Mouse (Mus musculus): ENCODE results near the gene Elp4. TPM values are rescaled to one million over a fixed set of nuclear protein-coding genes. Genes with fewer than 3 reads are reported as not detected.

Elp4 gene
- polyA plus RNA-seq, 1 experiment from 2014 or later = 67.5 TPM

GRCm38 (mm10) chr2:105854740-105855139 lies 49.6 kb downstream of the Elp4 start:
- Histone ChIP-seq H3K4me1 (no peaks in the 10 kb centered on the region), H3K27ac (replicated peaks) (no peak overlapping the region), H3K9me3 (replicated peaks) (no peaks in the 10 kb centered on the region), H3K36me3 (no peaks in the 10 kb centered on the region), H3K4me3 (no peak overlapping the region), H3K27me3 (ENCODE audit: low read depth, poor library complexity, severe bottlenecking) (no peaks in the 10 kb centered on the region)
- DNase-seq (ENCODE audit: low spot score) = no peak
- 68% methylated on average over 2 of the region's 2 CpGs for WGBS

GRCm38 (mm10) chr2:105852971-105853370 lies 51.4 kb downstream of the Elp4 start:
- Histone ChIP-seq H3K27ac (replicated peaks) (no peak overlapping the region), H3K36me3 (no peaks in the 10 kb centered on the region), H3K4me3 (no peak overlapping the region), H3K4me1 (no peaks in the 10 kb centered on the region), H3K9me3 (replicated peaks) (no peaks in the 10 kb centered on the region), H3K27me3 (ENCODE audit: low read depth, poor library complexity, severe bottlenecking) (no peaks in the 10 kb centered on the region)
- no peak for DNase-seq (ENCODE audit: low spot score)
- 95% methylated on average over 2 of the region's 2 CpGs for WGBS

GRCm38 (mm10) chr2:105851714-105852293 lies 52.6 kb downstream of the Elp4 start:
- H3K4me1 ChIP-seq = no peaks in the 10 kb centered on the region
- no peaks in the 10 kb centered on the region for H3K27me3 ChIP-seq (ENCODE audit: low read depth, poor library complexity, severe bottlenecking)
- no peaks in the 10 kb centered on the region for H3K36me3 ChIP-seq
- no peak overlapping the region for H3K4me3 ChIP-seq
- DNase-seq (ENCODE audit: low spot score) = no peak
- H3K27ac ChIP-seq (replicated peaks) = no peak overlapping the region
- H3K9me3 ChIP-seq (replicated peaks) = no peaks in the 10 kb centered on the region

GRCm38 (mm10) chr2:105843151-105843550 lies 61.2 kb downstream of the Elp4 start:
- peaks cover 8% of the 10 kb centered on the region for H3K36me3 ChIP-seq
- no peak for DNase-seq (ENCODE audit: low spot score)
- H3K4me1 ChIP-seq = no peaks in the 10 kb centered on the region
- 92% methylated on average over 5 of the region's 5 CpGs for WGBS
- no peak overlapping the region for H3K27ac ChIP-seq (replicated peaks)
- H3K27me3 ChIP-seq (ENCODE audit: low read depth, poor library complexity, severe bottlenecking) = peaks cover 21% of the 10 kb centered on the region
- no peak overlapping the region for H3K4me3 ChIP-seq
- no peaks in the 10 kb centered on the region for H3K9me3 ChIP-seq (replicated peaks)

- no peaks in the 10 kb centered on the region for H3K27me3 ChIP-seq (ENCODE audit: low read depth, poor library complexity, severe bottlenecking)
- no peaks in the 10 kb centered on the region for H3K9me3 ChIP-seq (replicated peaks)
- no peaks in the 10 kb centered on the region for H3K4me1 ChIP-seq
- peaks cover 8% of the 10 kb centered on the region; the same call in 1 of the 2 replicates for H3K36me3 ChIP-seq
- no peak overlapping the region for H3K27ac ChIP-seq (replicated peaks)
- DNase-seq (ENCODE audit: low spot score) = no peak
- no peak overlapping the region for H3K4me3 ChIP-seq
- 93% methylated on average over 1 of the region's 1 CpGs for WGBS
Observed at GRCm38 (mm10) chr2:105817965-105818364, 86.4 kb downstream of the Elp4 start.

- H3K4me3 ChIP-seq = no peak overlapping the region
- DNase-seq (ENCODE audit: low spot score) = no peak
Observed at GRCm38 (mm10) chr2:105815170-105815569, 89.2 kb downstream of the Elp4 start.

GRCm38 (mm10) chr2:105813041-105813440 lies 91.3 kb downstream of the Elp4 start:
- DNase-seq (ENCODE audit: low spot score) = no peak
- Histone ChIP-seq H3K27me3 (ENCODE audit: low read depth, poor library complexity, severe bottlenecking) (no peaks in the 10 kb centered on the region), H3K9me3 (replicated peaks) (no peaks in the 10 kb centered on the region), H3K36me3 (no peaks in the 10 kb centered on the region), H3K4me3 (no peak overlapping the region), H3K4me1 (no peaks in the 10 kb centered on the region), H3K27ac (replicated peaks) (no peak overlapping the region)
- 83% methylated on average over 3 of the region's 3 CpGs for WGBS

More at GRCm38 (mm10) chr2:105815170-105815569, 89.2 kb downstream of the Elp4 start:
- 86% methylated on average over 3 of the region's 3 CpGs for whole genome bisulfite sequencing
- no peaks in the 10 kb centered on the region for H3K36me3 ChIP-seq
- H3K27ac ChIP-seq (replicated peaks) = no peak overlapping the region
- H3K27me3 ChIP-seq (ENCODE audit: low read depth, poor library complexity, severe bottlenecking) = no peaks in the 10 kb centered on the region
- H3K4me1 ChIP-seq = no peaks in the 10 kb centered on the region
- H3K9me3 ChIP-seq (replicated peaks) = no peaks in the 10 kb centered on the region

- no peak overlapping the region for H3K27ac ChIP-seq (replicated peaks)
- no peaks in the 10 kb centered on the region for H3K4me1 ChIP-seq
- no peak overlapping the region for H3K4me3 ChIP-seq
- 83% methylated on average over 2 of the region's 2 CpGs for WGBS
- no peak for DNase-seq (ENCODE audit: low spot score)
- no peaks in the 10 kb centered on the region for H3K36me3 ChIP-seq
- no peaks in the 10 kb centered on the region; the same call in 1 of the 2 replicates for H3K27me3 ChIP-seq (ENCODE audit: low read depth, poor library complexity, severe bottlenecking)
- no peaks in the 10 kb centered on the region for H3K9me3 ChIP-seq (replicated peaks)
Observed at GRCm38 (mm10) chr2:105810286-105810685, 94.1 kb downstream of the Elp4 start.

GRCm38 (mm10) chr2:105806571-105806970 lies 97.8 kb downstream of the Elp4 start:
- Histone ChIP-seq H3K36me3 (no peaks in the 10 kb centered on the region), H3K9me3 (replicated peaks) (no peaks in the 10 kb centered on the region), H3K4me3 (no peak overlapping the region), H3K27ac (replicated peaks) (no peak overlapping the region), H3K27me3 (ENCODE audit: low read depth, poor library complexity, severe bottlenecking) (peaks cover 23% of the 10 kb centered on the region), H3K4me1 (no peaks in the 10 kb centered on the region)
- DNase-seq (ENCODE audit: low spot score) = no peak
- 87% methylated on average over 2 of the region's 2 CpGs for WGBS

- no peak overlapping the region for H3K4me3 ChIP-seq
- no peaks in the 10 kb centered on the region for H3K9me3 ChIP-seq (replicated peaks)
- H3K27ac ChIP-seq (replicated peaks) = no peak overlapping the region
- no peak for DNase-seq (ENCODE audit: low spot score)
- WGBS = 90% methylated on average over 4 of the region's 4 CpGs
- no peaks in the 10 kb centered on the region for H3K36me3 ChIP-seq
- H3K27me3 ChIP-seq (ENCODE audit: low read depth, poor library complexity, severe bottlenecking) = peaks cover 26% of the 10 kb centered on the region
- H3K4me1 ChIP-seq = no peaks in the 10 kb centered on the region
Observed at GRCm38 (mm10) chr2:105806047-105806446, 98.3 kb downstream of the Elp4 start.

GRCm38 (mm10) chr2:105805210-105805609 lies 99.2 kb downstream of the Elp4 start:
- H3K4me3 ChIP-seq = no peak overlapping the region
- no peak overlapping the region for H3K27ac ChIP-seq (replicated peaks)
- DNase-seq (ENCODE audit: low spot score) = no peak
- H3K36me3 ChIP-seq = no peaks in the 10 kb centered on the region
- H3K4me1 ChIP-seq = no peaks in the 10 kb centered on the region
- peaks cover 28% of the 10 kb centered on the region for H3K27me3 ChIP-seq (ENCODE audit: low read depth, poor library complexity, severe bottlenecking)
- no peaks in the 10 kb centered on the region for H3K9me3 ChIP-seq (replicated peaks)

- Histone ChIP-seq H3K4me1 (no peaks in the 10 kb centered on the region), H3K9me3 (replicated peaks) (no peaks in the 10 kb centered on the region), H3K36me3 (no peaks in the 10 kb centered on the region), H3K27me3 (ENCODE audit: low read depth, poor library complexity, severe bottlenecking) (peaks cover 35% of the 10 kb centered on the region), H3K27ac (replicated peaks) (no peak overlapping the region), H3K4me3 (no peak overlapping the region)
- no peak for DNase-seq (ENCODE audit: low spot score)
- WGBS = 53% methylated on average over 10 of the region's 10 CpGs
Observed at GRCm38 (mm10) chr2:105804506-105804905, 99.9 kb downstream of the Elp4 start.

GRCm38 (mm10) chr2:105803427-105803826 lies 100.9 kb downstream of the Elp4 start:
- Histone ChIP-seq H3K9me3 (replicated peaks) (no peaks in the 10 kb centered on the region), H3K4me1 (no peaks in the 10 kb centered on the region), H3K36me3 (no peaks in the 10 kb centered on the region), H3K27me3 (ENCODE audit: low read depth, poor library complexity, severe bottlenecking) (peaks cover 44% of the 10 kb centered on the region), H3K27ac (replicated peaks) (no peak overlapping the region), H3K4me3 (no peak overlapping the region)
- WGBS = 54% methylated on average over 5 of the region's 5 CpGs
- no peak for DNase-seq (ENCODE audit: low spot score)

GRCm38 (mm10) chr2:105802902-105803301 lies 101.5 kb downstream of the Elp4 start:
- WGBS = 87% methylated on average over 2 of the region's 2 CpGs
- no peak for DNase-seq (ENCODE audit: low spot score)

More at GRCm38 (mm10) chr2:105802902-105803301, 101.5 kb downstream of the Elp4 start:
- no peaks in the 10 kb centered on the region for H3K36me3 ChIP-seq
- H3K27me3 ChIP-seq (ENCODE audit: low read depth, poor library complexity, severe bottlenecking) = peaks cover 50% of the 10 kb centered on the region
- no peaks in the 10 kb centered on the region for H3K4me1 ChIP-seq
- H3K9me3 ChIP-seq (replicated peaks) = no peaks in the 10 kb centered on the region
- no peak overlapping the region for H3K4me3 ChIP-seq
- no peak overlapping the region for H3K27ac ChIP-seq (replicated peaks)

Measured in midbrain, embryonic 10.5 days (tissue).